Mouse (Mus musculus) testis, adult 2 months (tissue): ENCODE results near the gene Fes. TPM values are rescaled to one million over a fixed set of nuclear protein-coding genes. Genes with fewer than 3 reads are reported as not detected.
A peak's percentile ranks its signal among the peaks of the same experiment; 100 is the strongest.

Experiments used
- H3K27ac ChIP-seq: fragments of 200-500 bp; 2 replicates; pipeline ENCODE4 v1.5.1; 2012; ENCODE audit warnings: low read depth, low read length; ENCODE audit not compliant: control insufficient read depth, insufficient read depth
- H3K27me3 ChIP-seq: fragments of 200-500 bp; 2 replicates; pipeline ENCODE4 v1.6.1; 2012; ENCODE audit warnings: mild to moderate bottlenecking, low read length, moderate library complexity; ENCODE audit not compliant: control insufficient read depth, insufficient read depth
- H3K36me3 ChIP-seq: fragments of 200-500 bp; 2 replicates; pipeline ENCODE4 v1.6.1; 2012; ENCODE audit warnings: mild to moderate bottlenecking, low read length; ENCODE audit not compliant: control insufficient read depth, insufficient read depth
- H3K4me1 ChIP-seq: fragments of 200-500 bp; 2 replicates; pipeline ENCODE4 v1.6.1; 2012; ENCODE audit warnings: low read length; ENCODE audit not compliant: control insufficient read depth, insufficient read depth
- H3K4me3 ChIP-seq: fragments of 200-500 bp; 2 replicates; pipeline ENCODE4 v1.5.1; 2012; ENCODE audit warnings: low read depth, mild to moderate bottlenecking, low read length, moderate library complexity, mixed read lengths; ENCODE audit not compliant: control insufficient read depth
- CTCF ChIP-seq: fragments of 200-500 bp; IDR thresholded peaks from 2 replicates; pipeline ENCODE4 v1.5.1; 2012; ENCODE audit warnings: low read depth, mild to moderate bottlenecking, inconsistent platforms, low read length, moderate library complexity; ENCODE audit not compliant: control insufficient read depth, insufficient read depth, insufficient replicate concordance
- POLR2A ChIP-seq: fragments of 200-500 bp; IDR thresholded peaks from 2 replicates; pipeline ENCODE4 v1.6.1; 2012; ENCODE audit warnings: low read depth, mild to moderate bottlenecking, inconsistent platforms, low read length, moderate library complexity; ENCODE audit not compliant: control insufficient read depth
- polyA plus RNA-seq: library from polyadenylated mRNA; depleted of rRNA; stranded (reverse); fragments of >200 nt; gene quantifications from 2 replicates; pipeline ENCODE4 v1.2.3, GENCODE M21; 2012; rRNA removed

Fes gene
- polyA plus RNA-seq, result 1.5 TPM in 2 replicates

DNA sequence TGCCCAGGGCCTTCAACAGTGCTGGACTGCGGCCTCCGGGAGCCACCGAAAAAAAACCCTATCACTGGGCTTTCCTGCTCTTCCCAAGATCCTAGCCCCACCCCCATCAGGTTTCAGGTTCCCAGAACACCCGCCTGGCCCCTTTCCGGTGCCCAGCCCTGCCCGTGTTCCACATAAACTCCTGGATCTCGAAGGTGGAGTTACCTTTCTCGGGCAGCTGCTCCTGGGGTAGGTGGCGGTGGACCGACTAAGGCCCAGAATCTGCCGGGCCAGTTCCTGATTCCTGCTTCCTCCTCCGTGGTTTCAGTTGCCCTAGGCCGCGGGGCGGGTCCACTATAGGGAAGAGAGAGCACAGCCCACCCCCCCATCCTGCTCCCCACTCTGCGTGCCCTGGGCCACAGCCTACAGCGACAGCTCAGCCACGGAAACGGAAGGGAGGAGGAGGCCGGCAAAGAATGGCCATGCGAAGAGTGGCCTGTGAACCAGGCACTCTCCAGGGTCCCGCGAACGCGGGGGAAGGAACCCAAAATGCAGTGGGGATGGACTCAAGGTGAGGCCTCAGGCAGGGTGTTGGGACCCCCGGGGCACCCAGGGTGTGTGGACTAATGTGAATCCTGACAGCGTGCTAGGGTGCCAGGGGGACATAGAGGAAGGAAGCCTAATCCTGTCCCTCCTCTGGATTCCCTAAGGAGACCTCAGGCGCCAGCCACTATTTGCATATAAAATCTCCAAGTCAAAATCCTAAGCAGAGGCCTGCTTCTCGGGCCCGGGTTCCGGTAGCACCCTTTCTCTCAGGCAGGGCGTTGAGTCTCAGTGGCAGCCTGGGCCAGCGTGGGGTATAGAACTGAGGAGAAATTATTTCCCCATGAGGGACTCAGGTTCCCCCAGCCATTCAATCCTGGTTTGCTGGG, at the start of gene Fes:
Fes (minus strand) TSS at position 314 of the 911 bp plus-strand sequence.
- Histone ChIP-seq H3K4me1 (peaks cover 23% of the 10 kb centered on the region), H3K27me3 (no peaks in the 10 kb centered on the region), H3K36me3 (no peaks in the 10 kb centered on the region), H3K4me3 (peak within 1 kb of the TSS; percentile 68), H3K27ac (peak within 1 kb of the TSS; percentile 63)
- TF ChIP-seq CTCF, result no peak
- no peak; the same call in 1 of the 2 replicates for TF ChIP-seq POLR2A

DNA sequence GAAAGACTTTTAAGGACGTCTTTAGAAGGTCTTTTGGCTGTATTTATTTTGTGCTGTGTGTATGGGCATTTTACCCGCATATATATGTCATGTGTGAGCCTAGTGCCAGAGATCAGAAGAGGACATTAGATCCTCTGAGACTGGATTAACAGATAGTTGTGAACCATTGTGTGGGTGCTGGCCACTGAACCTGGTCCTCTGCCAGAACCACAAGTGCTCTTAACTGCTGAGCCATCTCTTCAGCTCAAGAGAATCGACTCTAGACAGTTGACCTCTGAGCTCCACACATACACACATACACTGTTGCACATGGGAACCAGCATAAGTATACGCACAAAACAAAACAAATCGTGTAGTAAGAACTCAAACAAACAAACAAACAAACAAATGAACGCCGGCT, 48.8 kb upstream of the Fes start:
- H3K27ac ChIP-seq, result no peak overlapping the region
- H3K27me3 ChIP-seq, result no peaks in the 10 kb centered on the region
- TF ChIP-seq POLR2A, result no peak
- no peak for TF ChIP-seq CTCF
- H3K36me3 ChIP-seq, result no peaks in the 10 kb centered on the region
- peaks cover 6% of the 10 kb centered on the region for H3K4me1 ChIP-seq
- H3K4me3 ChIP-seq, result no peak overlapping the region

DNA sequence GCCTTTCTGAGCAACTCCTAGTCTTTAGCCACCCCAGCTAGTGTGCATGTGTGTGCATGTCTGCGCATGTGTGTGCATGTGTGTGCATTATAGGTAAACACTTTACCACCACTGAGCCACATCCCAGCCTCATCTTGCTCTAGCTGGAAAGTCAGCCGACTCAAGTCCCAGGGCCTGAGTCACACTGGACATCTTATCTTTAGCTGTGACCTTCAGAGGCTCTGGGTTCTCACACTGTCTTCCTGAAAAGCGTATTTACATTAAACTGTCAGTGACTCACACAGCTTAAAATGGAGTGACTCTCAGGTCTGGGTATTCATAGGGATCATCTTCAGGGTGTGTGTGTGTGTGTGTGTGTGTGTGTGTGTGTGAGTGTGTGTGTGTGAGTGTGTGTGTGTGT, 47.8 kb upstream of the Fes start:
- H3K27ac ChIP-seq, result no peak overlapping the region
- H3K36me3 ChIP-seq, result no peaks in the 10 kb centered on the region
- TF ChIP-seq CTCF (no peak), POLR2A (no peak)
- no peaks in the 10 kb centered on the region for H3K27me3 ChIP-seq
- peaks cover 6% of the 10 kb centered on the region for H3K4me1 ChIP-seq
- H3K4me3 ChIP-seq, result no peak overlapping the region

DNA sequence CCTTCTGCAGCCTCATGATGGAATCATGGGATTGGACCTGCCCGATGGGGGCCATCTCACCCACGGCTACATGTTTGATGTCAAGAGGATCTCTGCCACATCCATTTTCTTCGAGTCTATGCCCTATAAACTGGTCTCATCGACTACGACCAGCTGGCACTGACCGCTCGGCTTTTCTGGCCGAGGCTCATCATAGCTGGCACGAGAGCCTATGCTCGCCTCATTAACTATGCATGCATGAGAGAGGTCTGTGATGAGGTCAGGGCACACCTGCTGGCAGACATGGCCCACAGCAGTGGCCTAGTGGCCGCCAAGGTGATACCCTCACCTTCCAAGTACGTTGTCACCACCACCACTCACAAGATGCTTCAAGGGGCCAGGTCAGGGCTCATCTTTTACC, 41.9 kb upstream of the Fes start:
- H3K27ac ChIP-seq, result no peak overlapping the region
- H3K36me3 ChIP-seq, result no peaks in the 10 kb centered on the region
- no peak for TF ChIP-seq POLR2A
- no peak for TF ChIP-seq CTCF
- H3K4me3 ChIP-seq, result no peak overlapping the region
- H3K4me1 ChIP-seq, result no peaks in the 10 kb centered on the region; the same call in 1 of the 2 replicates
- no peaks in the 10 kb centered on the region for H3K27me3 ChIP-seq

DNA sequence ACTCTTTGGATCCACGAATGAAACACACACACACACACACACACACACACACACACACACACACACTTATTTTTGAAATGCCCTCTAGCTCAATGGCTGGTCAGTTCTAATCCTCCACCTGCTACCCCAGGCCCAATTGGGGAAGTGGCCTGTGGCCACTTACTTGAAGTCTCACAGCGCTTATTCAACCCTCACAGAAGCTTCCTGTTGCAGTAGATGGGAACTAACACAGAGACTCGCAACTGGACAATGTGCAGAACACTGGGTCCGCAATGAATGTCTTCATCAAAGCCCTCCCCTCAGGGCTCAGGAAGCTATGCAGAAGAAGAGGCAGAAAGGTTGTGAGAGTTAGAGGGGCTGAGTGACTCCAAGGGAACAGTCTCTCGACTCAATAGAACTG, 40.0 kb upstream of the Fes start:
- Histone ChIP-seq H3K27me3 (no peaks in the 10 kb centered on the region), H3K4me3 (no peak overlapping the region), H3K36me3 (no peaks in the 10 kb centered on the region), H3K27ac (no peak overlapping the region), H3K4me1 (peaks cover 1% of the 10 kb centered on the region)
- TF ChIP-seq CTCF, result no peak
- no peak for TF ChIP-seq POLR2A

DNA sequence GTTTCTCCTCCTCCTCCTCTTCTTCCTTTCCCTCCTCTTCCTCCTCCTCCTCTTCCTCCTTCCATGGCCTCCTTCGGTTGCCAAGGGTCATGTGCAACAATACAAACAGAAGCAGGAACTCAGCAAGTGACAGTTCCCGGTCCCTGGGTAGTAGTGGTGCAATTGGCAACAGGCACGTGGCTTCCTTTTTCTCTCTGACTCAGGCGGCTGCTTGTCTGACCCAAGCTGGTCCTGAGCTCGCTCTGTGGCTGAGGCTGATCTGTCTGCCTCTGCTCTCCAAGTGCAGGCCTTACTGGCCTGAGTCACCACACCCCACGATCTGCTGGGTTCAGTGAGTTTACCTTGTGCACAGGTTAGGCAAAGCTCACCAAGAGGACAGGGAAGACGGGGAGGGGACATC, 38.6 kb upstream of the Fes start:
- no peak for TF ChIP-seq POLR2A
- peaks cover 4% of the 10 kb centered on the region for H3K4me1 ChIP-seq
- no peak overlapping the region for H3K4me3 ChIP-seq
- H3K27me3 ChIP-seq, result no peaks in the 10 kb centered on the region
- no peaks in the 10 kb centered on the region for H3K36me3 ChIP-seq
- no peak overlapping the region for H3K27ac ChIP-seq

DNA sequence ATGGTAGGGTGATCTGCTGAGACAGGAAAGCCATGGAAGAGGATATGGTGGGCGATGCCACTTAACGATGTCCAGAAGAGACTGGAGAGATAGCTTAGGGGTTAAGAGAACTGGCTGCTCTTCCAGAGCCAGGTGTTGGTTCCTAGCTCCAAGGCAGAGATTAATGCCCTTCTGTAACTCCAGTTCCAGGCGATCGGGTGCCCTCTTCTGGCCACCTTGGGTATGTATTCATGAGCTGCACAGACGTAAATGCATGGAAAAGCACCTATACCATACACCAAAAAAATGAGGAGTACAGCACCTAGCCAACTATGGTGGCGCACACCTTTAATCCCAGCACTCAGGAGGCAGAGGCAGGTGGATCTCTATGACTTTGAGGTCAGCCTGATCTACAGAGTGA, 37.0 kb upstream of the Fes start:
- H3K4me3 ChIP-seq, result no peak overlapping the region
- TF ChIP-seq CTCF (no peak), POLR2A (no peak)
- peaks cover 4% of the 10 kb centered on the region for H3K4me1 ChIP-seq
- no peaks in the 10 kb centered on the region for H3K36me3 ChIP-seq
- no peak overlapping the region for H3K27ac ChIP-seq
- H3K27me3 ChIP-seq, result no peaks in the 10 kb centered on the region
